Mouse (Mus musculus): ENCODE measurements around the gene Map3k9.

The Map3k9 gene

DNA sequence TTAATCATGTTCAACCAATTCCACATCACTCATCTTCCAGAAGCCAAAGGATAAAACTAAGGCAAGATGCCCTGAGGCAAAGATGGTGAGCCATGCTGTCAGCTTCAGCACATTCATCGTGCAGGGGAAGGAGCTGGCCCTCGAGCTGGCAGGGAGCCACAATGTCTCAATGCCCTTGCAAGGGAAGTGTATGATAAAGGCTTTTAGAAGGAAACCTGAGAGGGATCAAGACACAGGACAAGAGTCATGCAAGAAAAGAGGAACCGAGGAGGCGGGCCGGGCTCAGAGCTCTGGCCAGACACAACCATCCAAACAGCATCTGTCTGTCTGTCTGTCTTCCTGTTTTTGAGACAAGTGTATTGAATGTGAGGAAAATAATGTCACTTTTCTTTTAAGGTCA lies 61.8 kb downstream of the Map3k9 start:
- in situ Hi-C loops (cut with MboI, MseI) = loop anchor here in 1 of 2 experiments (10.0 to 25.0 kb wide), 2 partner anchors 866 to 1107 kb away; partner anchors contain the start of gene Rgs6

DNA sequence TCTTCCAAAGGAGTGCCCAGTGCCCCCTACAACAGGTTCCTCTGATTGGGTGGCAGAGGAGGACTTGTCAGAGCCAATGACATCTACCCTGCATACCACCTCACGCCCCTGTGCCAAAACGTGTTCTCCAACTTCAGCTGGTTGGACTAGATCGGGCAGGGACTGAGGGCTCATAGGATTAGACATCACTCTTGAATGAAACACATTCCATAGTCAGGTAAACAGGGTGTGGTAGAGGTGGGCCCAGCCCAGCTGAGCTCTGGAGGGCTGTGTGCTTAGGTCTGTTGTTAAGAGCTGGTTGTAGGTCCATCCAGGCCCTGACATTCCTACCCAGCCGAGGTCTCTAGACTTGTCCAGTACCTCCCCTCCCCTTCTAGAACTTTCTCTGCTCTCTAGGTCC lies 68.4 kb downstream of the Map3k9 start:
- in situ Hi-C loops (cut with MboI, MseI) = loop anchor here in 1 of 2 experiments (10.0 to 25.0 kb wide), 2 partner anchors 872 to 1100 kb away; partner anchors contain the start of gene Rgs6

DNA sequence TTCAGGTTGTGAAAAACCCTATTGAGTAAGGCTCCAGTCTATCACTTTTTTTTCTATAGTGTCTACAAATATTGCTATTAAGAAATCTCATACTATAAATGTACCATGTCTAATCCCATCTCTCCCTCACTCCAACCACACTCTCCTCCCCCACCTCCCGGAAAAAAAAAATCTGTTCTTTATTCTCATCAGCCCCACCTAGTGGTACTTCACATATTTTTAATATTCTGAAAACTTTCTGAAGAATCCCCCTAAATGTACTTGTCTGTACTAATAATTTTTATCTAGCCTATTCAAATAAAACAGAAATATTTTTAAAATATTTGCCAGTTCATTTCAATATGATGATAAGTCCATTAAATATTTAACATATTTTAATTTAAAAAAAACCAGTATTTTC lies 78.1 kb downstream of the Map3k9 start:
- in situ Hi-C loops (cut with MboI, MseI) = loop anchor here in 1 of 2 experiments (25.0 kb wide), 1 partner anchor 1091 kb away; no protein-coding TSS in a partner anchor

DNA sequence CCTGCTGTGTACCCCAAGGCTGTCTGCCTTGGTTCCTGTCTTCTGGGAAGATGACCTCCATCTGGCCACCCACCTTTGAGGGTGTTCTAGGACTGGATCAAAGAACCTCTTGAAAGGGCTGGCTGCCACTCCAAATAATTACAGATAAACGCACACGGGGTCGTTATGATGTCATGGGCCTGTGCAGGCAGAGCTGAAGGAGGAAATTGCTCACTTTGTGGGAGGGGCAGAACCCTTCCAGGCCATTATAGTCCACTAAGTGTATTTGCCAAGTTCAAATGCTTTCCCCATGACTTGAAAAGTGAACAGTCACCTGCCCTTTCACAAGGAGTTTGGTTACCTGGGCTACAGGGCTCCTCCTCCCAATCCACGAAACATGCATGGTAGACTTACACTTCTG lies 83.0 kb downstream of the Map3k9 start:
- in situ Hi-C loops (cut with MboI, MseI) = loop anchor here in 1 of 2 experiments (5.0 kb wide), 1 partner anchor 86 kb away; no protein-coding TSS in a partner anchor

DNA sequence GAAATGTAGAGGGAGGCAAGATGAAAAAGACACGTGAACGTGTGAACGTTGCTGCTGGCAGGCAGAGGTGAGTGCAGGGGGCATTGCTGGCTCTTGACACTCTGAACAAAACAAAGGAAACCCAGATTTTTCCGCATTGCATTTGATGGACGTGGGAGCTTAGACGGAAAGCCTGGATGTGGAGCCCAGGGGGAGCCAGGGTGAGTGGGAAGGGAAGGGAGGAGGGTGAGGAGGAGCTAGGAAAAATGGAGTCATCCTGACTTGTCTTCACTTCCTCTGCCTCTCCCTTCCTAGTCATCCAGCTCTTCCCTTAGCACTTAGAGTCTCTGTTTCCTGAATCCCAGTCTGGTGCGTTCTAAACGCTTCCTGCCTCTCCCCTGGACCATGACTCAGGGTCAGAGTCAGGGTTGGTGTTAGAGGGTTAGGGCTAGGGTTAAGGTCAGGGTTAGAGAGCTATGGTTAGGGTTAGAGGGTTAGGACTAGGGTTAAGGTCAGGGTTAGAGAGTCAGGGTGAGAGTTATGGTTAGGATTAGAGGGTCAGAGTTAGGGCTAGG lies 89.7 kb downstream of the Map3k9 start:
- in situ Hi-C loops (cut with MboI, MseI) = no loop called here

DNA sequence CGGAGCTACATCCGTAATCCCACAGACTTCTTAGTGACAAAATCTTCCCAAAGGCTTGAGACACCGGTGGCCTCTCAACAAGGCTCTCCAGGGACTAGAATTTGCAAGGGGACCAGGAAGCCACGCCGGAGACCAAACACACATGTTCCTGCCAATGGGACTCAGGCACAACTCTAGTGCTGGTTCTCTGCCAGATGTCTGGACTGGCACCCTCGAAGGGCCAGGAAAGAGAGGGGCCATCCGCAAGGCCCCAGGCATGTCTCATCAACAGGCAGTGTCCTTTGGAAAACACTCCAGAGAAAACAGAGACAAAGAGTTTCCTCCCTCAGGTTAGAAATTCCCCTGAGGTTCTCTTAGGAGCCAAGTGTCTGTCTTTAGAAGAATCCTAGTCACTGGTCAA lies 90.2 kb downstream of the Map3k9 start:
- in situ Hi-C loops (cut with MboI, MseI) = no loop called here

DNA sequence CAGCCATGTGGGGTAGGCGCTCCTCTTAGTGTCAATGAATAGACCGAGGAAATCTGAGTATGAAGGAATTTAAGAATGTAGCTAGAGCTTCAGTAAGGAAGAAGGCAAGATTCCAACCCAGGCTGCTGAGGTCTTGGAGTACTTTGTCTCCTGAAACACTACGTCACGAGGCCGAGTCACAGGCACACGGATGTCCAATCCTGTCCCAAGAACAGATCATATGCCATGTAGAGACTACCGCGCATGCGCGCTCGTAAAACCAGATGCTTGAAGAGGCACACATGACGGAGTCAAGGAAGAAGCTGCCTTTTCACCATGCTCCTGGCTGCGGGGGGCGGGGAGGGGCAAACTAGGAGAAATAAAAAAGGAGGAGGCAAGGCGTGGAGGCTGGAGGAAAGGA lies 90.9 kb downstream of the Map3k9 start:
- in situ Hi-C loops (cut with MboI, MseI) = no loop called here

DNA sequence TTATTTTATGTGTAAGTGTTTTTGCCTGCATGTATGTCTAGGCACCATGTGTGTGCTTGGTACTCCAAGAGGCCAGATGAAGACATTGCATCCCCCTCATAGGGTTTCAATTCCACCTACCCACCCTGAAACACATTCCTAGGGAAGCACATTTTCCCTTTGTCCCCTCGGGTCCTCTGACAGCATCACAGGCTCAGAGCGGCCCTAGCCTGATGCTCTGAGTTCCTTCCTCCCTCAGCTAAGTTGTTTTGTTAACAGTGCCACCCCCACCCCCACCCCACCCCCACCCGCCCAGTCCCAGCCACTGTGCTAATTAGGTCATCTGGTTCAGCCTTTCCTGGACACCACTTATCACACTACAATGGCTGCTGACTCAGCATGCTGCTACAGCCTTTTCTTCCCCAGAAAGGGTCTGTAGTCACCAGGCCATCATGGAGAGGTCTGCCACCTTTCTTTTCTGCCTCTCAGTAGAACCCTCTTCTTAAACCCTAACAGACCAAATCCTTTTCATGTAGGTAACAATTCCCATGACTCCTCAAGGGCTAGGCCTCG lies 91.4 kb downstream of the Map3k9 start:
- in situ Hi-C loops (cut with MboI, MseI) = no loop called here

DNA sequence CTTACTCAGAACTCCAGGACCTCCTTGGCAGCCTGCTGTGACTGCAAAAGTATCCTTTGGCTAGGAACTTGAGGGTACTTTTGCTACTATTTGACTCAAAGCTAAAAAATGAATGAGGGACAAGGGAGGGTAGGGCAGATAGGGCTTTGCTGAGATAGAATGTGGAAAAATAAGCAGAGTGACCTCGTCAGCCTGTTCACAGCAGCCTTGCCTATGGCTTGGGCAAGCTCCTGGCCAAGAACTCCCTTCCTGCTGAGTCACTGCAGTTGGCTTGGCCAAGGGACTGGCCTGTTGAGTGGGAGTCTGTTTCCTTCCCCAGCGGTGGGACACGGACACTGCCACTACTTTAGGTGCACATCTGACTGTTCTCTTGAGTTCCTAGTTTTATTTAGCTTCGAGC lies 92.4 kb downstream of the Map3k9 start:
- in situ Hi-C loops (cut with MboI, MseI) = no loop called here

DNA sequence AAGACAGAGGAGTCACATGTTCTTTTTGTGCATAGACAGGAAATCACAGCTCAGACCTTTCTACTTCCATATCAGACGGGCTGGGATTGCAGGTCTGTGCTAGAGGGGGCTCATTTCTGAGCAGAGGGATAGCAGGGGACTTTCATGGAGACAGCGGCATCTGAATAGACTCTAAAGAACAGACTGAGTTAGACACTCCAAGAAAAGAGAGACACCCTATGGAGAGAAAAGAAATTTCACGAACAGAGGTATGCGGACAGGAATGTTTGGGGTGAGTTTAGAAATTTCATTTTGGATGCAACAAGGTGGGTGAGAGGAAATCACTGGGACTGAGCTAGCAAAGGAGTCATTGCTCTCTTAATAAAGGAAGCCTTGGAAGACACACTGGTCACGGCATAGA lies 93.1 kb downstream of the Map3k9 start:
- in situ Hi-C loops (cut with MboI, MseI) = no loop called here

DNA sequence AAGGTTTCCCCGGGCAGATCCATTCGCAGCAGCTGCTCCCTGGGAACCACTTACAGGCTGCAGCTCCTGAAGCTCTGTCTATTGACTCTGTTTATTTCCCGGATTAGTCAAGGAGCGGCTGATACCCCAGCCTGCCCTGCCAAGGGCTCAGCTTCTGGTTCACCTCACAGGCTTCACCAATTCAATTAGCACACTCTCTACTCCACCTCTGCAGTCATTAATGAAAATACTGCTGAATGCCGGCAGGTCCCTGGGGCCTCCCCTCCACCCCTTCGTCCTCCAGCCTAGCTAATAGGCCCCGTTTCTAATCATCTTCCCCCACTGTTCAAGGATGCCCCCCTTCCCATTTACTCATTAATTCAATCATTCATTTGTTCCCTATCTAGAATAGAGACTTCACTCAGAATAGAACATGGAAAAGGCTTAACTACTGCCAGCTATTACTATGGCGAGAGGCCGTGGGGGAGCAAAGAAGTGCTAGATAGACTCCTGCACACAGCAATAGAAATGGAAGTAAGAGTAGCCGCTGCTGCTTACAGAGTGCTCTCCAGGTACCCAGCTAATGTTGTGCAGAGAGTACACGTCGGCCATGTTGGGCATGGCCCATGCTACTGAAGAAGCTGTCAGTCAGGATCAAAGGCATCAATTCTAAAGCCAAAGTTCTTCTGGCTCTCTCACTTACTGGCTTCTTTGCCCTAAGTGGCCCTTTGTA lies 94.4 kb downstream of the Map3k9 start:
- in situ Hi-C loops (cut with MboI, MseI) = no loop called here

DNA sequence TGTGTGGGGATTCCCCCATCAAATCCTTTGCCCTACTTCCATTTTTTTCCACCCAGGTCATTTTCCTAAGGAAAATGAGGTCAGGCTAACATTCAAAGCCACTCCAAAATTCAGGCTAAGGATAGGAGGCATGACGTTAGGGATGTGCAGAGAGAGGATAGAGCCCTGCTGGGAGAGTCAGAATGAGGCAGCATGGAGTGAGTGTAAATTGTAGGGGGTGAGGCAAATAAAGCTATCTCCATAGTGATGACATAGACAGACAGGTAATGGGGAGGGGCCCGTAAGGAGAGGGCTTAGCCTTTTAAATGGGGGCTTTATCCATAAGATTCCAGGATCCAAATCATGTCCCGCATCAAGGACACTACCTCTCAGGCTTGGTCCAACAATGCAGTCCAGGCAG lies 95.0 kb downstream of the Map3k9 start:
- in situ Hi-C loops (cut with MboI, MseI) = no loop called here

DNA sequence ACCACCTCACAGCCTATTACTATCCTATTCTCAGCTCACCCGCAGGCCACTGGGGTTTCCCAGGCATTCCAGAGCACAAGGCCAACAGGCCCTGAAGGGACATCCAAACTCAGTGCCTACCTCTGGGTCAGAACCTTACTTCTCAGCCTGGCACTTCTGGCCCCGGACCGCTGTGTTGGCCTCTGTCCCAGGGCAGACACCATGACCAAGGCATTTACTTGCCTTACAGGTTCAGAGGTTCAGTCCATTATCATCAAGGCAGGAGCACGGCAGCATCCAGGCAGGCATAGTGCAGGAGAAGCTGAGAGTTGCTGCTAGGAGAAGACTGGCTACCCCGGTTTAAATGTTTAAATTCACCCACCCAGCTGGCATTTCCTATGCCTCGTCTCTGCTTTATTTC lies 96.9 kb downstream of the Map3k9 start:
- in situ Hi-C loops (cut with MboI, MseI) = no loop called here

DNA sequence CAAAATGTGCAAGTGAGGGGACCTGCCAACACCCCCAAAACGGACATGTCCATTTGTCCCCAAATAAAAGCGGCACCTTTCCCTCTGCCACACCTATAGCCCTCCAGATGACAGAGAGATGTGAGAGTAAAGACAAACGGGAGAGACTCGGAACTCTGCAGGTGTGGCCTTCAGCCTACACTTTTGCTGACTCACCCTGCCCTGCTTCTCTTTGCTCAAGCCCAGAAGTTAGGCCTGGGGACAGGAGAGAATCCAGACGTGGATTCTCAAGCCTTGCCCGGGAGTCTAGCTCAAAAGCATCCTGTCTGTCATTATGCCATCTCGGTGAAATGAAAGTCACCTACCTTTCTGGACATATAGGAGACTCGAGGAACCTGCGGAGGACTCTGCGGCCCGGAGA lies 97.6 kb downstream of the Map3k9 start:
- in situ Hi-C loops (cut with MboI, MseI) = no loop called here

DNA sequence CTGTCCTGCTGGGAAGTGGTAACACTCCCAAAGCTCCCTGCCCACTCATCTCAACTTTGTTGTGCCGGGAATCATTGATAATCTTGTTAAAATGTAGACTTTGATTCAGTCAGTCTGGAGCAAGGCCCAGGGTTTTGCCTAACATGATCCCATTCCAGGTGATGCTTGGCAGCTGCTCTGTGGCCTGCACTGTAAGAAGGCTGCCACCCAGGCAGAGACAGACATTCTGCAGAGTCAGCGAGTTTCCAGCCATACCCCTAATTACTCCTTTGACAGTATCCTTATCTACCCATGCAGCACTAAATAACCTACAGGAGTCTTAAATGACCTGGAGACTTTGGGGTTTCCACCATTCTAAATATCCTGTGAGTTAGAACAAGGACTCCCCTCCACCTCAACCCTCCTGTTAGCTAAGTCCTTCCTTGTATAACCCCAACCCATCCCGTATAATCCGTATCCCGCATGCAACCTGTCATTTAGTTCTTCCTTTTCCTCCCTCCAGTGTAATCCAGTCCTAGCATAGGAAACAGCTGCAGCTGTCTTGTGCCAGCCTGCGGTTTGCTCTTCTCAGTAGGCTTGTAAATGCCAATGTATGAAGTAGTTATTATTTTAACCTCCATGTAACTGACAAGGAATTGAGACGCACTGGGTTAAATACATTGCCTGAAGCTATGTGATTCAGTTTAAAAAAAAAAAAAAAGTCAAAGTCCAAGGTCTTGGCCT lies 101.0 kb downstream of the Map3k9 start:
- in situ Hi-C loops (cut with MboI, MseI) = no loop called here

DNA sequence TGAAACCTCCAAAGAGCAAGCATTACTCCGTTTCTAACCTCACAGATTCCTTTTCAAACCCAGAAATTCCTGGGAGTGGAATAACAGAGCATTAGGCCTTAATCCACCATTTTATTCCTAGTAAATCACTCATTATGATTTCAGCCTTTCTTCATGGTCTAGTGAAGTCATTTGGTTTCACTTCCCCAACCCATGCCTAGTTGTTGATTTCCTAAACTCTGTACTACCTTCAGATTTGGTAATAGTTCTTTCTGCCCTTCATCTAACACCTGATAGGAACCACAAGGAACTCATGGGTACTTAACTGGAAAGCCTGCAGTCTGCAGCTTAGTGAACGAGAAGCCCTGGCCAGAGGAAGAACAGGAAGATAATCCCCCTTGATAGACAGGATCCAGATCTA lies 105.4 kb downstream of the Map3k9 start:
- in situ Hi-C loops (cut with MboI, MseI) = no loop called here
